Mouse (Mus musculus) erythroblast, embryonic 14.5 days (primary cell): Measurements from ENCODE around the gene Serac1. TPM values are rescaled to one million over a fixed set of nuclear protein-coding genes. Genes with fewer than 3 reads are reported as not detected.
"Not testable (repeated sequence)": the region's sequence is repeated elsewhere in the genome, so short reads cannot be mapped to it uniquely, and the experiment has no call there.

Experiments used
- H3K27me3 ChIP-seq: 2 replicates; pipeline ENCODE4 v1.6.1; 2012; ENCODE audit warnings: inconsistent platforms; ENCODE audit not compliant: control insufficient read depth
- H3K36me3 ChIP-seq: 2 replicates; pipeline ENCODE4 v1.6.1; 2012; ENCODE audit warnings: mild to moderate bottlenecking, inconsistent platforms; ENCODE audit not compliant: control insufficient read depth
- H3K4me1 ChIP-seq: 2 replicates; pipeline ENCODE4 v1.6.1; 2012; ENCODE audit warnings: inconsistent platforms; ENCODE audit not compliant: control insufficient read depth
- H3K4me3 ChIP-seq: replicated peaks from 2 replicates; pipeline ENCODE3; 2012; ENCODE audit warnings: moderate library complexity, mild to moderate bottlenecking, inconsistent platforms
- H3K9me3 ChIP-seq: 2 replicates; pipeline ENCODE4 v1.6.1; 2012; ENCODE audit warnings: low read length, inconsistent platforms, mixed read lengths; ENCODE audit not compliant: control insufficient read depth
- GATA1 ChIP-seq: IDR thresholded peaks from 2 replicates; pipeline ENCODE4 v1.6.1; 2012; ENCODE audit warnings: low read length, inconsistent platforms, mixed read lengths
- TAL1 ChIP-seq: IDR thresholded peaks from 3 replicates; pipeline ENCODE4 v1.6.1; 2012; ENCODE audit warnings: low read length, inconsistent platforms, mixed read lengths
- polyA plus RNA-seq: library from polyadenylated mRNA; stranded (reverse); fragments of >175 nt; gene quantifications from 2 replicates; pipeline ENCODE4 v1.2.3, GENCODE M21; 2012

Serac1 gene
- polyA plus RNA-seq, 1 experiment: 0.14 TPM

DNA sequence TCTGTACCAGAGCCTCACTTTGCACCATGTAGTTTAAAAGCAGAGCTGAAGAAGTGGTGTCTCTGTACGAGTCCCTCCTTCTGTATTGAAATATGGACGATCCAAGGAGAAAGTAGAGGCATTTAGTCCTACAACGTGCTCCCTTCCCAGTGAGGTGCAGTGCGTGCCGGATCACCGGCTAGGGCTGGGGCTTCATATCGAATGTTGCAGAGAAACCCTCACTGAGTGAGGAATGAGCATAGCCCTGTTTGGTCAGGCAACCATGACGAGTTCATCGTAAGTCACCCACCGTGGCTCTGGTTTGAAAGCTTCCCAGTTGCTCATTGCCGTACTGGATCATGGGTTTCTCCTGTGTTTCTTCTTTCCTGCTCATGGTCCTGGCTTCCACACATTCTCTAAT, 42.7 kb downstream of the Serac1 start:
- H3K4me1 ChIP-seq: no peaks in the 10 kb centered on the region
- peaks cover 5% of the 10 kb centered on the region for H3K36me3 ChIP-seq
- H3K9me3 ChIP-seq: no peaks in the 10 kb centered on the region
- TF ChIP-seq GATA1 (no peak), TAL1 (no peak)
- no peak overlapping the region for H3K4me3 ChIP-seq
- 0 out of 2 replicates have a peak, but pooled peaks cover 2% of the 10 kb centered on the region for H3K27me3 ChIP-seq

DNA sequence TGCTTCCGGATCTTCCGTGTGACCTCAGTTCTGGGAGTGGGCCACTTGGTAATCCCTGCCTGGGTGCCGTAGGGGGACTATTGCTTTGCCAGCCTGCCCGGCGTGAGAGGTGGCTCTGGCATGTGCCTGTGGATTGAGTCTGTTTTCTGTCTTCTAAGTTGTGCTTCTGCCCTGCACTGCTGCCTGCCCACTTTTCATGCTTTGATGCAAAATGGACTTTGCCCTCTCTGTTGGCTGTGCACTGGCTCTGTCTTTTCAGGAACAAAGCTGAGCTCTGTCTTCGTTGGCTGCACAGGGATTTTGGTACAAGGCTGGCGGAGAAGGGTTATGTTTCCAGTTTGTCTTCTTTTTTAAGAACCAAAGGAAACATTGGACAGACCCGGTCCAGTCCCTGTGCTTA, 43.1 kb downstream of the Serac1 start:
- peaks cover 4% of the 10 kb centered on the region; the same call in 1 of the 2 replicates for H3K36me3 ChIP-seq
- no peaks in the 10 kb centered on the region for H3K9me3 ChIP-seq
- TF ChIP-seq TAL1 (no peak), GATA1 (no peak)
- H3K27me3 ChIP-seq: 0 out of 2 replicates have a peak, but pooled peaks cover 2% of the 10 kb centered on the region
- H3K4me1 ChIP-seq: no peaks in the 10 kb centered on the region
- H3K4me3 ChIP-seq: no peak overlapping the region

DNA sequence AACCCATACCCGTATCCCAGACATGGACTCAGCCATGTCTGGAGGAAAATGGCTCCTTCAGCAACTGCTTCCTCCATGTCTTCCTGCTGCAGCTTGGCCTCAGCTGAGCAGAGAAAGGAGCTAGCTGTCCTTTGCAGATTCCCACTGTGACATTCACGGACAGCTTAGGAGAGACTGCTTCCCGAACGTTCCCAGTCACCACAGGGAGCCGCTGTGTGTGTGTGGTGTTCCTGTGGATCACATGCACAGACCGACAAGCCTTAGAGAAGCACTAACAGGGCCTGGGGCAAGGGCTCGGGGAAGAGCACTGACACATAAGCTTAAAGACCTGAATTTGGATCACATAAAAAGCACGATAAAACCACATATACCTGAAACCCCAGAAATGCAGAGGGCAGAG, 43.9 kb downstream of the Serac1 start:
- H3K27me3 ChIP-seq: 0 out of 2 replicates have a peak, but pooled peaks cover 2% of the 10 kb centered on the region

DNA sequence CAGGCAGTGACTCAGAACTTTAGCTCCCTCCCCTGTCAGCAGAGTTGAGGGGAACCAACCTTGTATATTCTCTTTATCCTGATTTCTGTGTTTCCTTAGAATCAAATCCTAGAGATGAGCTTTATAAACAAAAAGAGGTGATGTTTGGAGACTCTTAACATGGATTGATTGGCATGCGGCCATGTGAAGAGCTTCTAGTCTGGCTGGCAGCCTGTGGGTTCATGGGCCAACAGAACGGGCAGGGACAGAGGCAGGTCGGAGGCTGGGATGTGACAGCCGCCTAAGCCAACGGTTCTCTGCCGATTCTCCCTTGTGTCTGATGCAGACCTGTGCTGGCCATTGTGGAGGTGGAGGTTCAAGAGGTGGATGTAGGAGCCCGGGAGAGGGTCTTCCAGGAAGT, 53.7 kb downstream of the Serac1 start:
- H3K9me3 ChIP-seq: no peaks in the 10 kb centered on the region
- H3K4me3 ChIP-seq: no peak overlapping the region
- H3K4me1 ChIP-seq: no peaks in the 10 kb centered on the region
- no peaks in the 10 kb centered on the region for H3K27me3 ChIP-seq
- peaks cover 4% of the 10 kb centered on the region; the same call in 1 of the 2 replicates for H3K36me3 ChIP-seq
- TF ChIP-seq GATA1 (no peak), TAL1 (no peak)

More for the DNA sequence above, 43.9 kb downstream of the Serac1 start:
- Histone ChIP-seq H3K9me3 (no peaks in the 10 kb centered on the region), H3K36me3 (peaks cover 4% of the 10 kb centered on the region; the same call in 1 of the 2 replicates), H3K4me1 (no peaks in the 10 kb centered on the region), H3K4me3 (no peak overlapping the region)
- no peak for TF ChIP-seq GATA1
- TF ChIP-seq TAL1: no peak

DNA sequence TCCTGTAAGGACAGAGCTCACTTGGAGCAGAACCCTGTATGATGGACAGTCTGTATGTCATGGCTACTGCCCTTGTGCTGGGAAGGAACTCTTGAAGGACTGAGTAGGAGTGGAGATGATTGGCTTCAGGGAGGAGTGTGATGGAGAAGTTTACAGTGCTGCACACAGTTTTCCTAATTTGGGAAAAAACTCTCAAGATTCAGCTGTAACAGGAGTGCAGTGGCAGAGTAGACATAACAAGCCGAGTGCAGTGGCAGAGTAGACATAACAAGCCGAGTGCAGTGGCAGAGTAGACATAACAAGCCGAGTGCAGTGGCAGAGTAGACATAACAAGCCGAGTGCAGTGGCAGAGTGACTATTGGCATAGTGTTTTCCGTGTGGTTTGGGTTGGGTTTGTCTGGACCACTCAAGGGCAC, 58.2 kb downstream of the Serac1 start:
- not testable (repeated sequence) for H3K4me3 ChIP-seq, H3K27me3 ChIP-seq, H3K4me1 ChIP-seq, H3K9me3 ChIP-seq, H3K36me3 ChIP-seq

DNA sequence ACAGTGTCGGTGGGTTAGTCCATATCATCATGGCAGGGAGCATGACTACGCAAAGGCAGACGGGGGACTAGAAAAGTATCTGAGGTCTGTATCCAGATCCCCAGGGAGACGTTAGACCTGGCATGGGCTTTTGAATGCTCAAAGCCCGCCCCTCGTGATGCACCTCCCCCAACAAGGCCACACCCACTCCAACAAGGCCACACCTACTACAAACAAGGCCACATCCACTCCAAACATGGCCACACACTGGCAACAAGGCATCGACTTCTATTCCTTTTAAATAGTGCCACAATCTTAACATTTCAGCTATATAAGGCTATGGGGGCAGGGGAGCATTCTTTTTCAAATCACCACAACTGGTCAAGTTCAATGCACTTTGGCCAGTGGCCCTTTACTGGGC, 58.9 kb downstream of the Serac1 start:
- Histone ChIP-seq H3K4me1 (0 out of 2 replicates have a peak, but pooled peaks cover 2% of the 10 kb centered on the region), H3K4me3 (no peak overlapping the region), H3K9me3 (no peaks in the 10 kb centered on the region), H3K27me3 (no peaks in the 10 kb centered on the region), H3K36me3 (no peaks in the 10 kb centered on the region; the same call in 1 of the 2 replicates)
- TF ChIP-seq GATA1 (no peak), TAL1 (no peak)

DNA sequence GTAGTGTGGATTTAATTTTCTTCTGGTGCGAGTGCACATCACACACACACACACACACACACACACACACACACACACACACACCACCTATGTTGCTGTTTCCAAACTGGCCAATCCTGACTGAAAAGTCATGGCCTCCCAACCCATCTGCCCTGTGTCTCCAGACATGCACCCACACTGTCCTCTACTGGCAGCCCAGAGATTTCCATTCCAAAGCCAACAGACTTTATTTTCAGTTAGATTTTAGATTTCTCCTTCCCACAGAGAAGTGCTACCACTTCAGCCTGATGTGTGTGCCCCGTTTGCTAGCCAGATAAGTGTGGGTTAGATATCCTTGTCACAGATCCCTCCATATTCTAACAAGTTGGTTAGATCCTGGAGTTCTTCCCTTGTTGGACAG, 59.8 kb downstream of the Serac1 start:
- no peak for TF ChIP-seq GATA1
- no peak for TF ChIP-seq TAL1
- Histone ChIP-seq H3K36me3 (no peaks in the 10 kb centered on the region; the same call in 1 of the 2 replicates), H3K9me3 (no peaks in the 10 kb centered on the region), H3K4me3 (no peak overlapping the region), H3K4me1 (0 out of 2 replicates have a peak, but pooled peaks cover 2% of the 10 kb centered on the region), H3K27me3 (no peaks in the 10 kb centered on the region)

DNA sequence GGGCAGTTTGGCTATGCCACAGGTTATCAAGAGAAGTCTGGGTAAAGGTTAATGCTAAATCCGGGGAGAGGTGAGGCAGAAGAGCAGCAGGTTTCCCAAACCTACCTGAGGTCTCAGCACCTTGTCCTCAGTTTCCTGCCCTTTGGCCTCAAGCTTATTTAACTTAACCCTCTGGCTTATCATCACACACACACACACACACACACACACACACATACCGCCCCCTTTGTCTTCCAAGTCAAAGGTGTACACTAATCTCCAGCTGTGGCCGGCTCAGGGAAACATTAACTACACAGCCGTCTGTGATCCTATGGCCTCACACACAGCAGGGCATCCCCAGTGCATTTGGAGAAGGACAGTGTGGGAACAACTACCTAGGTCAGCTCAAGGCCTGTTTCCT, 61.2 kb downstream of the Serac1 start:
- H3K4me1 ChIP-seq: 0 out of 2 replicates have a peak, but pooled peaks cover 2% of the 10 kb centered on the region
- no peaks in the 10 kb centered on the region for H3K27me3 ChIP-seq
- no peaks in the 10 kb centered on the region for H3K9me3 ChIP-seq
- H3K36me3 ChIP-seq: no peaks in the 10 kb centered on the region; the same call in 1 of the 2 replicates
- TF ChIP-seq GATA1: no peak
- TF ChIP-seq TAL1: no peak
- H3K4me3 ChIP-seq: no peak overlapping the region

DNA sequence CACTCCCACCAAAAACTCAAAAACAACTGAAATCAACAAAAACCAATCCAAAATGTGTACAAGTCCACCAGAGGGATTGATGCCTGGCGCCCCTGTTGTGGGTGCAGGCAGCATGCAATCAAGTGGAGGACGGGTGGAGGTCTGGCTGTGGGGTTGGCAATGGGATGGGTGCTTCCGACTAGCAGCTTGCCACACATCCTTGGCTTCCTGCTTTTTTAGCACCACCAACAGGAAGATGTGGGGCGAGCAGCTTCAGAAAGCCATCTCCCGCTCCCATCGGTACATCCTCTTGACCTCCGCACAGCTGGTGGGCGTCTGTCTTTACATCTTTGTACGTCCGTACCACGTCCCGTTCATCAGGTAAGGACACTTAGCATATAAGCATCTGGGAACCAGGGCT, 62.3 kb downstream of the Serac1 start:
- Histone ChIP-seq H3K36me3 (no peaks in the 10 kb centered on the region; the same call in 1 of the 2 replicates), H3K27me3 (no peaks in the 10 kb centered on the region), H3K4me3 (no peak overlapping the region), H3K9me3 (no peaks in the 10 kb centered on the region), H3K4me1 (0 out of 2 replicates have a peak, but pooled peaks cover 2% of the 10 kb centered on the region)
- TF ChIP-seq GATA1: no peak
- no peak for TF ChIP-seq TAL1
